Mouse (Mus musculus) olfactory bulb, adult 2 months (tissue): ENCODE measurements around the gene Areg.

Experiments
- CTCF ChIP-seq: fragments of 200-500 bp; IDR thresholded peaks from 2 replicates; pipeline ENCODE4 v1.5.1; 2012; ENCODE audit warnings: low read depth, mild to moderate bottlenecking, low read length, moderate library complexity; ENCODE audit not compliant: insufficient read depth
- POLR2A ChIP-seq: fragments of 200-500 bp; IDR thresholded peaks from 2 replicates; pipeline ENCODE4 v1.6.1; 2012; ENCODE audit warnings: mild to moderate bottlenecking, low read depth, low read length, moderate library complexity; ENCODE audit not compliant: insufficient read depth

DNA sequence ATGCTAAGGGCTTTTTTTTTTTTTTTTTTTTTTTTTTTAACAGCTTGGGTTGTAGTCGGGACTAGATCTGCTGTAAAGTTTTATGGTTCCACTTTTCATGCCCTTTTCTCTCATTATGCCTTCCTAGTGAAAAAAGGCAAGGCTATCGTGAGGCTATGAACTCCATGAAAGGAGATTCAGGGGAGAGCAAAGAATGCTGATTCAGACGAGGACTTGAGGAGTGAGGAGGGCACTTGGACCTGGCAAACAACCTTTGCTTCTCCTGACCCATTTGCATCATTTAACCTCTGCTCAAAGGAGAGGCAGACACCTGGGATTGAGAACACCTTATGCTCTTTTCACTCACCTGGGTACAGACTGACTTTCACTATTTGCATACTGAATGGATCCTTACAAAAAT, 17.8 kb downstream of the Areg start:
- TF ChIP-seq POLR2A (no peak), CTCF (no peak)
